Mouse (Mus musculus): ENCODE results near the gene Kcnq1. TPM values are rescaled to one million over a fixed set of nuclear protein-coding genes. Genes with fewer than 3 reads are reported as not detected.

Kcnq1 gene
- total and polyA plus RNA-seq, 3 experiments: 0.63 to 0.96 TPM; not detected in 1

DNA sequence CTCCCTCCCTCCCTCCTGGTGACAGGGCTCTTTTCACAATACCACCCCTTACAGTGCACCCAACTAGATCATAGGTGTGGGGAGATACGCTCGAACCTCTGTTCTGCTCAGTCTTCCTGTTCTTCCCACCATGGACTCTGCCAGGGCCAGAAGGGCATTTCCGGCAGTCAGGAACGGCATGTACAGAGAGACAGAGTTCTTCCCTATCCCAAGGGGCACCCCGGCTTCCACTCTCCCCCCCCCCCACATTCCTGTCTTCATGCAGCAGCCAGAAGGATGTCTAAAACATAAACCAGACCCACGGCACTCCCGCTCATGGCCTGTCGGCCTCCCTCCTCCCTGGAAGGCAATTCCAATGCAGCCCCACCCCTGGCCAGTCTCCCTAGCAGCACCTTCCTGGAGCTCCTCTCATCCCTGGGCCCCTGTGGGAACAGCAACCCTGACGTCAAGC lies 289.0 kb downstream of the Kcnq1 start:
- H3K27me3 ChIP-seq (ENCODE audit: control insufficient read depth in 1 of 2, insufficient read depth in 2 of 2, low read length in 2 of 2): no peaks in the 10 kb centered on the region; a peak in 3 of 4 replicates

DNA sequence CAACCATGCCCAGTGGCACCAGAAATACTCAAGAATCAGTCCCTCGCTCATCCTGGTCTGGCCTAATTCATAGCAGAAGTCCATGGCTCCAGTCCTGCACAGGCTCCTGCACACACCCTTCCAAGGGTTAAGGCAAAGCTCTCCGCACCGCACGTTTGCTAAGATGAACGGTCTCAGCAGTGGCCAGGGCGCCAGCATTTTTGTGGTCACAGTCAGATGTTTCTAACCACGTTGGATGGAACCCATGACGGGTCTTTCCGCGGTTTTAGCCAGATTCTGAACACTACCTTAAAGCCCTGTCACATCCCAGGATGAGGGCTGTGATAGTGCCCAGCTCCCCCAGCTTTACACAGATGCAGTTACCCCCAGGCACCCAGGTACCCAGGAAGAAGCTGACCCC lies 293.6 kb downstream of the Kcnq1 start:
- H3K4me1 ChIP-seq (ENCODE audit: control insufficient read depth in 1 of 2, insufficient read depth in 2 of 2, low read length in 2 of 2): no peaks in the 10 kb centered on the region
- no peak for TF ChIP-seq USF2 (IDR thresholded peaks at IDR 0.05; ENCODE audit: borderline replicate concordance in 1 of 2, insufficient read depth in 1 of 2, low read depth in 1 of 2, low read length in 2 of 2)
- no peak for TF ChIP-seq MYC (IDR thresholded peaks at IDR 0.05; ENCODE audit: low read depth, low read length)
- no peak for TF ChIP-seq SIN3A (IDR thresholded peaks at IDR 0.05; ENCODE audit: low read length)
- TF ChIP-seq MYB (IDR thresholded peaks at IDR 0.05; ENCODE audit: low read depth, low read length): no peak
- TF ChIP-seq KAT2A (conservative IDR thresholded peaks at IDR 0.05; ENCODE audit: low read depth, low read length): no peak
- TF ChIP-seq BHLHE40 (IDR thresholded peaks at IDR 0.05; ENCODE audit: borderline replicate concordance, low read depth, low read length): no peak
- TF ChIP-seq MAX (IDR thresholded peaks at IDR 0.05; ENCODE audit: low read length): no peak
- no peak for TF ChIP-seq TCF12 (IDR thresholded peaks at IDR 0.05; ENCODE audit: low read depth, low read length)
- no peak for TF ChIP-seq POLR2AphosphoS2 (IDR thresholded peaks at IDR 0.05; ENCODE audit: low read length)
- TF ChIP-seq RCOR1 (IDR thresholded peaks at IDR 0.05; ENCODE audit: low read depth, low read length): no peak
- no peak for TF ChIP-seq ETS1 (IDR thresholded peaks at IDR 0.05; ENCODE audit: low read depth, low read length)
- TF ChIP-seq ZKSCAN1 (IDR thresholded peaks at IDR 0.05; ENCODE audit: low read depth, low read length): no peak
- TF ChIP-seq POLR2A (IDR thresholded peaks at IDR 0.05; ENCODE audit: control insufficient read depth in 1 of 2, insufficient read depth in 1 of 2, low read depth in 1 of 2, low read length in 2 of 2, poor library complexity in 1 of 2): no peak
- TF ChIP-seq ZMIZ1 (IDR thresholded peaks at IDR 0.05; ENCODE audit: low read depth, low read length): no peak
- TF ChIP-seq ZNF384 (IDR thresholded peaks at IDR 0.05; ENCODE audit: low read depth, low read length): no peak
- TF ChIP-seq HCFC1 (IDR thresholded peaks at IDR 0.05; ENCODE audit: low read depth, low read length): no peak
- no peak for TF ChIP-seq TAL1 (IDR thresholded peaks at IDR 0.05; ENCODE audit: low read length)
- no peak for TF ChIP-seq MXI1 (IDR thresholded peaks at IDR 0.05; ENCODE audit: low read depth, low read length)
- TF ChIP-seq GATA1 (IDR thresholded peaks at IDR 0.05; ENCODE audit: low read depth, low read length): no peak
- no peak for DNase-seq (ENCODE audit: low read depth, low spot score)
- no peaks in the 10 kb centered on the region for H3K36me3 ChIP-seq (ENCODE audit: control insufficient read depth in 1 of 2, insufficient read depth in 2 of 2, low read length in 2 of 2)
- no peak overlapping the region for H3K9ac ChIP-seq (ENCODE audit: control insufficient read depth, low read depth, low read length, poor library complexity, severe bottlenecking)
- no peaks in the 10 kb centered on the region; a peak in 2 of 4 replicates for H3K27me3 ChIP-seq (ENCODE audit: control insufficient read depth in 1 of 2, insufficient read depth in 2 of 2, low read length in 2 of 2)
- no peak overlapping the region for H3K27ac ChIP-seq (ENCODE audit: control insufficient read depth, low read depth, low read length)
- no peaks in the 10 kb centered on the region for H3K79me2 ChIP-seq (ENCODE audit: control insufficient read depth, insufficient read depth, low read length, poor library complexity)
- H3K9me3 ChIP-seq (replicated peaks; ENCODE audit: insufficient read depth, low read length): no peaks in the 10 kb centered on the region
- H3K4me3 ChIP-seq (ENCODE audit: control insufficient read depth in 1 of 2, insufficient read depth in 1 of 2, low read depth in 2 of 2, low read length in 2 of 2): no peak overlapping the region

More for the DNA sequence above, 289.0 kb downstream of the Kcnq1 start:
- Histone ChIP-seq H3K9ac (ENCODE audit: control insufficient read depth, low read depth, low read length, poor library complexity, severe bottlenecking) (no peak overlapping the region), H3K79me2 (ENCODE audit: control insufficient read depth, insufficient read depth, low read length, poor library complexity) (no peaks in the 10 kb centered on the region), H3K36me3 (ENCODE audit: control insufficient read depth in 1 of 2, insufficient read depth in 2 of 2, low read length in 2 of 2) (no peaks in the 10 kb centered on the region), H3K27ac (ENCODE audit: control insufficient read depth, low read depth, low read length) (no peak overlapping the region), H3K9me3 (replicated peaks; ENCODE audit: insufficient read depth, low read length) (no peaks in the 10 kb centered on the region), H3K4me1 (ENCODE audit: control insufficient read depth in 1 of 2, insufficient read depth in 2 of 2, low read length in 2 of 2) (no peaks in the 10 kb centered on the region), H3K4me3 (ENCODE audit: control insufficient read depth in 1 of 2, insufficient read depth in 1 of 2, low read depth in 2 of 2, low read length in 2 of 2) (no peak overlapping the region)
- no peak for DNase-seq (ENCODE audit: low read depth, low spot score)
- no peak for TF ChIP-seq HCFC1 (IDR thresholded peaks at IDR 0.05; ENCODE audit: low read depth, low read length)
- TF ChIP-seq JUND (IDR thresholded peaks at IDR 0.05; ENCODE audit: low read depth, low read length): no peak
- no peak for TF ChIP-seq CHD1 (IDR thresholded peaks at IDR 0.05; ENCODE audit: low read depth, low read length)
- no peak for TF ChIP-seq ZKSCAN1 (IDR thresholded peaks at IDR 0.05; ENCODE audit: low read depth, low read length)
- TF ChIP-seq ETS1 (IDR thresholded peaks at IDR 0.05; ENCODE audit: low read depth, low read length): no peak
- no peak for TF ChIP-seq ZMIZ1 (IDR thresholded peaks at IDR 0.05; ENCODE audit: low read depth, low read length)
- no peak for TF ChIP-seq TCF12 (IDR thresholded peaks at IDR 0.05; ENCODE audit: low read depth, low read length)
- no peak for TF ChIP-seq MYC (IDR thresholded peaks at IDR 0.05; ENCODE audit: low read depth, low read length)
- no peak for TF ChIP-seq TBP (IDR thresholded peaks at IDR 0.05; ENCODE audit: low read depth, low read length)

All from MEL (cell line).